Mouse (Mus musculus): ENCODE data around the gene Tecpr1. TPM values are rescaled to one million over a fixed set of nuclear protein-coding genes. Genes with fewer than 3 reads are reported as not detected.

Tecpr1 gene
- total and polyA plus RNA-seq, 3 experiments: 2.8 to 6.2 (median 6.0) TPM

DNA sequence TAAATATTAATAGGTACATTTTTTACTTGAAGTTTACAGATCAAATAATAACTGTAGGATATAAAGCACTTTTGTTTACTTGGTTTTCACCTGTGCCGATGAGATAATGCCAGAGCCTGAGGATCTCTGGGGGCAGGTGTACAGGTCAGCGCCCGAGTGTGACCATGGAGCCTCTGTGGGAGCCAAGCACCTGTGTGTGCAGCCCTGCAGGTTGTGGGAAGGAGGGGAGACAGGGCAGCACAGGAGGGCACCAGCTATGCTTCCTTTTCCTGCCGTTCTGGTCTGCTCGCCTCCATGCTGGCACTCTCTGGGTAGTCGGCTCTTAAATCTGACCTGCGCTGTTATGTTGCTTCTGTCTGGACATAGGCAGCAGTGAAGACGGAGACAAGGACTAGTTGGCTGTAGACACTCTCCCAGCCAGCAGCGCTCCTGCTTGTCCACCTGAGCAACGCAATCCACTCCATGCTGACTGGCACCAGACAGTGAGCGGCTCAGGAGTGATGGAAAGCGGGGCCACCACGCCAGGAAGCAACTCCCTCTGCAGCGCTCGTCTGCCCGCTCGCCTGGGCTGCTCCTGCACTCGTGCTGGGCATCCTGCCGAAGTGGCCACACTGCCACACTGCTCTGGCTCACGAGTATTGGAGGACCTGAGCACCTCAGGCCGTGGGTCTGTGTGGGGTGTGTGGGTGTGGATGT is 38.9 kb downstream of the Tecpr1 start:
- no peak for TF ChIP-seq CTCF (conservative IDR thresholded peaks at IDR 0.05 in 1 of 2, IDR thresholded peaks at IDR 0.05 in 1 of 2; ENCODE audit: low read depth in 2 of 2, low read length in 2 of 2)
- TF ChIP-seq ZMIZ1 (IDR thresholded peaks at IDR 0.05; ENCODE audit: low read depth, low read length): no peak
- TF ChIP-seq MAFK (IDR thresholded peaks at IDR 0.05; ENCODE audit: insufficient replicate concordance, low read length): no peak
- Histone ChIP-seq H3K4me1 (ENCODE audit: control insufficient read depth in 1 of 2, insufficient read depth in 2 of 2) (peaks cover 29 to 47% of the 10 kb centered on the region in 2 experiments), H3K79me2 (replicated peaks; ENCODE audit: control insufficient read depth, extremely low read depth, insufficient read depth, poor library complexity, severe bottlenecking) (no peaks in the 10 kb centered on the region), H3K9ac (ENCODE audit: insufficient read depth, low read depth) (no peak overlapping the region), H3K36me3 (replicated peaks in 1 of 2; ENCODE audit: control insufficient read depth in 1 of 2, insufficient read depth in 1 of 2, low read length in 1 of 2) (peaks cover 18 to 65% of the 10 kb centered on the region in 2 experiments), H3K27me3 (replicated peaks) (no peaks in the 10 kb centered on the region), H3K27ac (ENCODE audit: insufficient read depth, low read depth) (no peak overlapping the region), H3K4me2 (ENCODE audit: insufficient read depth, low read depth, poor library complexity, severe bottlenecking) (no peak overlapping the region), H3K9me3 (replicated peaks; ENCODE audit: low read length) (no peaks in the 10 kb centered on the region), H3K4me3 (replicated peaks in 1 of 3; ENCODE audit: low read depth in 2 of 3, low read length in 2 of 3, poor library complexity in 1 of 3) (no peak overlapping the region)
- in situ Hi-C loops (cut with MboI; ENCODE audit: low pct_ligation_motif_present, low pct_unique_long_range_greater_than_20kb, low sequenced_read_pairs): no loop called here
- dilution Hi-C loops (cut with MboI; ENCODE audit: extremely low pct_ligation_motif_present, extremely low pct_unique_long_range_greater_than_20kb, low sequenced_read_pairs): no loop called here
- DNase-seq (ENCODE audit: extremely low read depth): no peak

GRCm38 (mm10) chr5:144183647-144184335 is 39.6 kb downstream of the Tecpr1 start:
- Histone ChIP-seq H3K4me2 (ENCODE audit: insufficient read depth, low read depth, poor library complexity, severe bottlenecking) (no peak overlapping the region), H3K4me3 (replicated peaks in 1 of 3; ENCODE audit: low read depth in 2 of 3, low read length in 2 of 3, poor library complexity in 1 of 3) (no peak overlapping the region), H3K27me3 (replicated peaks) (no peaks in the 10 kb centered on the region), H3K9ac (ENCODE audit: insufficient read depth, low read depth) (no peak overlapping the region), H3K36me3 (replicated peaks in 1 of 2; ENCODE audit: control insufficient read depth in 1 of 2, insufficient read depth in 1 of 2, low read length in 1 of 2) (peaks cover 20 to 71% of the 10 kb centered on the region in 2 experiments), H3K79me2 (replicated peaks; ENCODE audit: control insufficient read depth, extremely low read depth, insufficient read depth, poor library complexity, severe bottlenecking) (no peaks in the 10 kb centered on the region), H3K4me1 (ENCODE audit: control insufficient read depth in 1 of 2, insufficient read depth in 2 of 2) (peaks cover 26 to 42% of the 10 kb centered on the region in 2 experiments), H3K27ac (ENCODE audit: insufficient read depth, low read depth) (no peak overlapping the region), H3K9me3 (replicated peaks; ENCODE audit: low read length) (no peaks in the 10 kb centered on the region)
- dilution Hi-C loops (cut with MboI; ENCODE audit: extremely low pct_ligation_motif_present, extremely low pct_unique_long_range_greater_than_20kb, low sequenced_read_pairs): no loop called here
- peak; percentile 31 for DNase-seq (ENCODE audit: extremely low read depth)
- in situ Hi-C loops (cut with MboI; ENCODE audit: low pct_ligation_motif_present, low pct_unique_long_range_greater_than_20kb, low sequenced_read_pairs): no loop called here
- TF ChIP-seq E2F4 (IDR thresholded peaks at IDR 0.05; ENCODE audit: insufficient replicate concordance, low read depth, low read length): 0 out of 2 replicates have a peak, but pooled peaks have one; percentile 20
- TF ChIP-seq TCF12 (IDR thresholded peaks at IDR 0.05; ENCODE audit: low read depth, low read length): peak; percentile 99
- TF ChIP-seq NRF1 (IDR thresholded peaks at IDR 0.05; ENCODE audit: low read depth, low read length): peak; percentile 35; the same call in 1 of the 2 replicates
- TF ChIP-seq IRF4 (IDR thresholded peaks at IDR 0.05; ENCODE audit: low read depth, low read length): peak; percentile 86
- peak; percentile 67; the same call in 1 of the 2 replicates for TF ChIP-seq CHD2 (IDR thresholded peaks at IDR 0.05; ENCODE audit: low read length)
- no peak for TF ChIP-seq CTCF (conservative IDR thresholded peaks at IDR 0.05 in 1 of 2, IDR thresholded peaks at IDR 0.05 in 1 of 2; ENCODE audit: low read depth in 2 of 2, low read length in 2 of 2)
- TF ChIP-seq NELFE (IDR thresholded peaks at IDR 0.05; ENCODE audit: low read depth, low read length): no peak
- TF ChIP-seq HCFC1 (IDR thresholded peaks at IDR 0.05; ENCODE audit: low read depth, low read length): peak; percentile 30; the same call in 1 of the 2 replicates
- TF ChIP-seq ZC3H11A (IDR thresholded peaks at IDR 0.05; ENCODE audit: low read depth, low read length): no peak
- TF ChIP-seq USF1 (IDR thresholded peaks at IDR 0.05; ENCODE audit: low read depth, low read length): no peak
- TF ChIP-seq SIN3A (IDR thresholded peaks at IDR 0.05; ENCODE audit: low read length): peak; percentile 49; the same call in 1 of the 2 replicates
- TF ChIP-seq ZNF384 (IDR thresholded peaks at IDR 0.05; ENCODE audit: low read depth, low read length): no peak
- peak; percentile 84 for TF ChIP-seq EP300 (IDR thresholded peaks at IDR 0.05; ENCODE audit: low read length)
- TF ChIP-seq POLR2AphosphoS2 (IDR thresholded peaks at IDR 0.05; ENCODE audit: low read depth, low read length): no peak
- peak; percentile 74 for TF ChIP-seq ETS1 (conservative IDR thresholded peaks at IDR 0.05; ENCODE audit: low read depth, low read length)
- TF ChIP-seq POLR2A (IDR thresholded peaks at IDR 0.05; ENCODE audit: low read depth, low read length): no peak
- TF ChIP-seq CHD1 (IDR thresholded peaks at IDR 0.05; ENCODE audit: low read depth, low read length): no peak
- TF ChIP-seq MYC (IDR thresholded peaks at IDR 0.05; ENCODE audit: low read depth, low read length): peak; percentile 57; the same call in 1 of the 2 replicates
- TF ChIP-seq MAX (IDR thresholded peaks at IDR 0.05; ENCODE audit: low read length): 0 out of 2 replicates have a peak, but pooled peaks have one; percentile 35
- TF ChIP-seq ELF1 (IDR thresholded peaks at IDR 0.05; ENCODE audit: low read depth, low read length): no peak
- TF ChIP-seq MXI1 (IDR thresholded peaks at IDR 0.05; ENCODE audit: low read depth, low read length): peak; percentile 62
- TF ChIP-seq JUN (IDR thresholded peaks at IDR 0.05; ENCODE audit: insufficient read depth, low read depth, low read length): no peak
- peak; percentile 71 for TF ChIP-seq MAFK (IDR thresholded peaks at IDR 0.05; ENCODE audit: insufficient replicate concordance, low read length)
- no peak for TF ChIP-seq GABPA (IDR thresholded peaks at IDR 0.05; ENCODE audit: insufficient replicate concordance, low read depth, low read length)
- peak; percentile 97 for TF ChIP-seq RCOR1 (conservative IDR thresholded peaks at IDR 0.05; ENCODE audit: low read depth, low read length)
- TF ChIP-seq MAZ (IDR thresholded peaks at IDR 0.05; ENCODE audit: low read depth, low read length): peak; percentile 73; the same call in 1 of the 2 replicates
- no peak for TF ChIP-seq ZMIZ1 (IDR thresholded peaks at IDR 0.05; ENCODE audit: low read depth, low read length)
- TF ChIP-seq TBP (conservative IDR thresholded peaks at IDR 0.05; ENCODE audit: low read depth, low read length): no peak
- TF ChIP-seq ZKSCAN1 (IDR thresholded peaks at IDR 0.05; ENCODE audit: borderline replicate concordance, low read depth, low read length): no peak
